Mouse (Mus musculus): Measurements from ENCODE around the gene 1190005I06Rik. TPM values are rescaled to one million over a fixed set of nuclear protein-coding genes. Genes with fewer than 3 reads are reported as not detected.

The 1190005I06Rik gene
- total RNA-seq, 2 experiments from 2014 or later = 1.4 to 3.1 TPM

DNA sequence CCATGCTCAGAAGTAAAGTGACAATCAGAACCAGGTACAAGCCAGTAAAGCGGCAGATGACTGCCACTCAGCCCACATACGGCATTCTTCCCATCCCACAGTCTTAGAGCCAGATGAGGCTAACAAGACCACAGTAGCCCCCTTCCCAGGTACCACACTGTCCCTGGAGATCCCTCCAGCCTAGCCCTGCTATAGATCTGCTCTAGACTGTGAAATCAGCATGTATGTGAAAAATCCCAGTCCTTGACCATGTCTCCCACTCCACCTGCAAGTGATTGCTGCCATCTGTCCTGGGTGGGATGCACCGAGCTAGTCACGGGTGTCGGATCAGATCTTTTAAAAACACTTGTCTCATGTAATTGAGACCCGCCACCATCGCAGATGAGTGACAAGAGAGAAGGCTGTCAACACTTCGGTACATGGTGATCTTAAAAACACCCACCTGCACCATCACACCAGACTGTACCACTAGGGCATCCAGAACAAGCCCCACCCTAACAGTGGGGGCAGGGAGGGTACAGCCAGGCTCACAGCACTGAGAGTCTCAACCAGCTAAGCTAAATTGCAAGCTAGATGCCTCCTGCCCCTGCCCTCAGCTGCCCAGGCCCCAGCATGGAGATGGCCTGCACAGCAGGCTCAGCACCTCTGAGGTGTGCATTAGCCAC, 67.0 kb downstream of the 1190005I06Rik start:
- DNase-seq (ENCODE audit: low spot score in 2 of 2) = no peak

DNA sequence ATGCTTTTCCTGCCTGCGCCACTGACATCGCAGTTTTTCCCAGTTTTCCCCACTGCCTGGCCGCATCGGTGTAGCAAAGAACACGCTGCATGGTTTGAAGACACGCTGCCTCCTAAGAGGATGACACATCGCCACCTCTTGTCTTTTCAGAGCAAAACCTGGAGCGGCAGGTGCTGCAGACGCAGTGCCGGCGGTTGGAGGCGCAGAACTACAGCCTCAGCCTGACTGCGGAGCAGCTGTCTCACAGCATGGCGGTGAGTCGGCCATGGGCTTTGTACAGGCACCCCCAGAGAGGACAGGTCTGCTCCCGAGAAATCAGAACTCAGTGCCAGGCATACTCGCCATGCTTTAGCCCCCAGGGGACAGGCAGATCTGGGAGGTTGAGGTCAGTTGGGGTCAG, 69.6 kb downstream of the 1190005I06Rik start:
- no peak for DNase-seq (ENCODE audit: low spot score in 2 of 2)

DNA sequence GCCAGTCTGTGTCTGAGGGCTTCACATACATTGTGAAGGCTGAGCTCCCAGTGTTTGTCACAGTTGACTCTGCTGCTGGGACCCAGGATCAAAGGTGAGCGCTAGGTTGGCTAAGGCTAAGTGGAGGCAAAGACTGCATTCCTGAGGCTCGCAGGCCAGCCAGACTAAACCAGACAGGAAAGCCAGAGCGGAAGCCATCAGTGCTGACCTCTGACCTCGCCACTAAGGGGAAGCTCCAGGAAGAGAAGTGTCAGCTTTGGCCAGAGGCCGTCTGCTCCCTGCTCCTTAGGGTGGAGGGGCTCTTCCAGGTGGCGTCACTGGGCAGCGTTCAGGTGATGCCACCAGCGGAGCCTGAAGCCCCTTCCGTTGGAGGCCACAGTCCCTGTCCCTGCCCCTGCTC, 71.6 kb downstream of the 1190005I06Rik start:
- DNase-seq (ENCODE audit: low spot score in 2 of 2) = no peak

DNA sequence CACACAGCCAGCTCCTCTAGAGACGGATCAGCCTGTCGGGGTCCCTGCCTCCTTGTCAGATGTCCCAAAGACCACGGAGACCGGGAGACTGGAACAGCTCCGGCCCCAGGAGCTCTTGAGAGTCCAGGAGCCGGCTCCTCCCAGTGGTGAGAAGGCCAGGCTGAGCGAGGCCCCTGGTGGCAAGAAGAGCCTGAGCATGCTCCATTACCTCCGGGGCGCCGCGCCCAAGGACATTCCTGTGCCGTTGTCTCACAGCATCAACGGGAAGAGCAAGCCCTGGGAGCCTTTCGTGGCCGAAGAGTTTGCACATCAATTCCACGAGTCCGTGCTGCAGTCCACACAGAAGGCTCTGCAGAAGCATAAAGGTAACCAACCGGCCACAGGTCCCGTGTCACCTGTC, 72.5 kb downstream of the 1190005I06Rik start:
- DNase-seq (ENCODE audit: low spot score in 2 of 2) = no peak

DNA sequence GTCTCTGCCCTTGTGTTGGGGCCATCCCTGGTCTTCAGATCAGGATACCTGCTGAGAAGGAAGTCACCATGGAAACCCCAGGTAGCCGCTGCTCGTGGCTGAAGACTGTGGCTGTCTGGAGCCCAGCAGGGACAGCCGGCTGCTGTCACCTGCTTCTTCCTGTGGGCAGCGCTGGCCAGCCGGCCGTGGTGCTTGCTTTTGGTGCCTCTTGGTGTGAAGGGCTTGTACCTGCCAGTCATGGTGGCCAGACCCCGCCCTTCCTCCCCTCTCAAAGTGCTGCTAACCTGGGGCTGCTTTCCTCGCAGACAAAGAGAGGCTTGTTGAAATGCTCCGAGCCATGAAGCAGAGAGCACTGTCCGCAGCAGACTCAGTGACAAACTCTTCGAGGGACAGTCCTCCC, 73.6 kb downstream of the 1190005I06Rik start:
- DNase-seq (ENCODE audit: low spot score in 2 of 2) = no peak

DNA sequence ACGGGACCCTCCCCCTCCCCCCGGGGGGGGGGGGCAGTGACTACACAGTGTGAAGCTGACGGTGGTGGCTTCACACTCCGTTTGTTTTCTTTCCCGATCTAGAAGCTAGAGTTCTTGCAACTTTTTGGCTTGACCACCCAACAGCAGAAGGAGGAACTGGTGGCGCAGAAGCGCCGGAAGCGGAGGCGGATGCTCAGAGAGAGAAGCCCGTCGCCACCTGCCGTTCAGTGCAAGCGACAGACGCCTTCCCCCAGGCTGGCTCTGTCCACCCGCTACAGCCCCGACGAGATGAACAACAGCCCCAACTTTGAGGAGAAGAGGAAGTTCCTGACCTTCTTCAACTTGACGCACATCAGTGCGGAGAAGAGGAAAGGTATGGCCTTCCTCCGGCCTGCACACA, 74.9 kb downstream of the 1190005I06Rik start:
- no peak for DNase-seq (ENCODE audit: low spot score in 2 of 2)

DNA sequence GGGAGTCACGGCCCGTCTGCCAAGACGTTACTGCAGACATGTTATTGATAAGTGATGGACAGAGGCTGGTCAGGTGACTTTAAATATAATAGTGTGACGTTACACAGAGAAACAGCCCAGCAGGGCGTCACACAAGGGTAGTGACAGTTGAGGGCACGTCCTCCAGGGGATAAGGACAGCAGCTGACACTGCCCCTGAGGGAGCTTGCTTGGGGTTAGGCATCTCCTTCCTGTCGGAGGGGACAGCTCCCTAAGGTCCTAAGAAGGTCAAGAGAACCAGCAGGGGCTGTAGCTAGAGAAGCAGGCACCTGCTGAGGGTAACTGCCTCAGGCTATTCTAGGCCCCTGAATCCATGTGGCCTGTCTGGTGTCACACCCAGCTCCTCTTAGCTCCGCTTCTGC, 75.9 kb downstream of the 1190005I06Rik start:
- no peak for DNase-seq (ENCODE audit: low spot score in 2 of 2)

DNA sequence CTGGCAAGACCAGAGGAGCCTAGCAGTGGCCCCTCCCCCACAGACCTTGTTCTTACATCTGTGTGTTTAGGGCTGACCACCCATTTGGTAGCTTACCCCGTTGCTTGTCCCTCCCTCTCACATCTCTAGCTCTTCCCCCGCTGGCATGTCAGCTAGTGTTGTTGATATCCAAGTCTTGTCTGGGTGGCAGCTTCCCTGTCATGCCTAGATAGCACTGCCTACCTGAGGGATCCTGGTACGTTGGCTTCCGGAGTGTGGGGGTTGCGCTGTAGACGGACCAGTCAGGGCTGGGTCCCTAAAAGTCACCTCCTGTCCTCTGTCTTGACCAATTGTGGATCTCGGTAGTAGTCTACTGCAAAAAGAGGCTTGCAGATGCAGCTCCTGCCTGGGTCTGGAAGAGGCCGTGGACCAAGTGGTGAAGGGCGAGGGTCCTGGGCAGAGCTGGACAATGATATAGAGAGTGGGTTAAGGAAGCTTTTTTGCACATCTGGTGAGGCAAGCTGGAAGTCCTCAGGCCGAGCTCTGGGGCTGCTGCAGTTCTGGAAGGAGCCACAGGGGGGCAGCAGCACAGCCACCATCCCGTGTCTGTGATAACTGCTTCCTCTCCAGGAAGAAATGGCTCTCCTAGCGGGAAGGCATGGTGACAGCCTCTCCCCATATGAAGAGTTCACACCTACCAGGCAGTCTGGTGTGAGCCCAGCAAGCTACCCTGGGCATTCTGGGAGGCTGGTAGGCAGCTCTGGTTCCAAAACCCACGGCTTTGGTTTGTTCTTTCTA, 77.3 kb downstream of the 1190005I06Rik start:
- peak; percentile 67 to 73 for DNase-seq (ENCODE audit: low spot score in 2 of 2)

DNA sequence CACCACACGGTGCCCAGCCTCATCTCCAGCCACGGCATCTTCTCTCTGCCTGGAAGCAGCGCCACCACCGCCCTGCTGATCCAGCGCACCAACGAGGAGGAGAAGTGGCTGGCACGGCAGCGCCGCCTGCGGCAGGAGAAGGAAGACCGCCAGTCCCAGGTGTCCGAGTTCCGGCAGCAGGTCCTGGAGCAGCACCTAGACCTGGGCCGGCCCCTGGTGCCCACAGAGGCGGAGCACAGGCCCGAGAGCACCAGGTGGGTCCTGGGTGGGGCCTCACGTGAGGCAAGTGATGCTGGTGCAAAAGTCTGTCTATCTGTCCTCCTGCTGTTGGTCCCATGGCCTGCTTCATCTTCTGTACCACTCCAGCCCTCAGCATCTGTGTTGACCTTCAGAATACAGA, 78.3 kb downstream of the 1190005I06Rik start:
- DNase-seq (ENCODE audit: low spot score in 2 of 2) = no peak

DNA sequence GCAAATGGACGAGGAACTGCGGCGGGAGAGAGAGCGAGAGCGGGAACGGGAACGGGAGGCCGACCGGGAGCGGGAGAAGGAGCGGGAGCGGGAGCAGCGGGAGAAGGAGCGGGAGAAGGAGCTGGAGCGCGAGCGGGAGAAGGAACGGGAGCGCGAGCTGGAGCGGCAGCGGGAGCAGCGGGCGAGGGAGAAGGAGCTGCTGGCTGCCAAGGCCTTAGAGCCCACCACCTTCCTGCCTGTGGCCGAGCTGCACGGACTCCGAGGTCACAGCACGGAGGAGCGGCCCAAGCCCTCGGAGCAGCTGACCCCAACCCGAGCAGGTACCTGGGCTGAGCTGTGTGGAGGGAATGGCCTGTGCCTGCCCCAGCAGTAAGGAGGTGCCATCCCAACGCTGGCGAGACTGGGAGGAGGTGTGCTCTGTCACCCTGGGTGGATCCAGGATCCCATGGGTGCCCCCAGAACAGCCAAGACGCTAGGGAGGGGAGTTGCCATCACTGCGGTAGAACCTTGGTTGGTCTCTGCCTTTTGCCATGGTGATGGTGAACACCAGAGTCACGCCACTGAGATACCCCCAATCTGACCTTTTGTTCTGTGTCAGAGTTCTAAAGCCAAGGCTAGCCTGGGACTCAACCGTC, 79.2 kb downstream of the 1190005I06Rik start:
- no peak for DNase-seq (ENCODE audit: low spot score in 2 of 2)

DNA sequence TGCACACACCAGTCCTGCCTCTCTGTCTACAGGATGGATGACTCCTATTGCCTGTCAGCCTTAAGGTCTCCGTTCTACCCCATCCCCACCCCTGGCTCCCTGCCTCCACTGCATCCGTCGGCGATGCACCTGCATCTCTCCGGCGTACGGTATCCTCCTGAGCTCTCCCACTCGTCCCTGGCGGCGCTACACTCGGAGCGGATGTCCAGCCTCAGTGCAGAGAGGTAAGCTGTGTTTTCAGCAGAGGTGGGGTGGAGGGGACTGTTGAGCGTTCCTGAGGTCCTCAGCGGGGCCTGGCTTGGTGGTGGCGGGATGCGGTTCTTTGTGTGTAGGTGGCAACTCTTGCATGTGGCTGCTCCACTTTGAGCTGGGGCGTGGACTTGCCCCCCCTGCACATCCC, 79.7 kb downstream of the 1190005I06Rik start:
- DNase-seq (ENCODE audit: low spot score in 2 of 2) = no peak

DNA sequence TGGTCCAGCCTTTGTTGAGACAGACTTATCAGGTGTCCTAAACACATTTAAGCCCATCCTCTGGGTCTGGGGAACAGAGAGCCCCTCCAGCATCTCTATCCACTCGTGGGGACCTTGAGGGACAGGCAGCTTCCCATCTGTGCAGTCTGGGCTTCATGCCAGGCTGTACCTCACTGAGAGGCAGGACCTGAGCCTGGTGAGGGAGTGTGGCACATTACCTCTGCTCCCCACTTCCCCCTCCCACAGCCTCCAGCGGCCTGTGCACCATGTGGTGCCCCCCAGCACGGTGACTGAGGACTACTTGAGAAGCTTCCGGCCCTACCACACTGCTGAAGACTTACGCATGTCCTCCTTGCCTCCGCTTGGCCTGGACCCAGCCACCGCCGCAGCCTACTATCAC, 80.8 kb downstream of the 1190005I06Rik start:
- DNase-seq (ENCODE audit: low spot score in 2 of 2) = no peak

DNA sequence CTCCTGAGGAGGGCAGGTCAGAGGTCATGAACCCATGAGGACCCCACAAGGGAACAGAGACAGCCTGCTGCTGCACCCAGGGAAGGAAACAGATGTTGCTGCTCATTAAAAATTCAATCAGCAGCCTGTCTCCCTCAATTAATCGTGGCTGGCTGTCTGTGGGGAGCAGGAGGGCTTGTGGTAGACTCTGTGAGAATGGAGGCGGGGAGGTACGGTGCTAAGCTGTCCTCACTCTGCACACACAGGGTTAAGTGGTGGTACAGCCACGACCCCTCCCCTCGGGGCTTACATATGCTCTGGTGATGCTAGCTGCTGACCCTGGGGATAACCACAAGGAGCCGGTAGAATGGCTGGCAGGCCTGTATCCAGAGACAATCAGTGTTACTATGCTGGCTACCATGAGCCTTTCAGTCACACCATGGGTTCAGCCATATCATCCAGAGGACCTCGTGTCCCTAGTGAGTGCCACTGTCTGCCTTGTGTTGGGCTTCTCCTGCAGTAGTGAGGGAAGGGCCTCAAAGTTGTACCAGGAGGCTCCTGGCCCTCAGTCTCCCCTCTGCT, 82.2 kb downstream of the 1190005I06Rik start:
- no peak for DNase-seq (ENCODE audit: low spot score in 2 of 2)

DNA sequence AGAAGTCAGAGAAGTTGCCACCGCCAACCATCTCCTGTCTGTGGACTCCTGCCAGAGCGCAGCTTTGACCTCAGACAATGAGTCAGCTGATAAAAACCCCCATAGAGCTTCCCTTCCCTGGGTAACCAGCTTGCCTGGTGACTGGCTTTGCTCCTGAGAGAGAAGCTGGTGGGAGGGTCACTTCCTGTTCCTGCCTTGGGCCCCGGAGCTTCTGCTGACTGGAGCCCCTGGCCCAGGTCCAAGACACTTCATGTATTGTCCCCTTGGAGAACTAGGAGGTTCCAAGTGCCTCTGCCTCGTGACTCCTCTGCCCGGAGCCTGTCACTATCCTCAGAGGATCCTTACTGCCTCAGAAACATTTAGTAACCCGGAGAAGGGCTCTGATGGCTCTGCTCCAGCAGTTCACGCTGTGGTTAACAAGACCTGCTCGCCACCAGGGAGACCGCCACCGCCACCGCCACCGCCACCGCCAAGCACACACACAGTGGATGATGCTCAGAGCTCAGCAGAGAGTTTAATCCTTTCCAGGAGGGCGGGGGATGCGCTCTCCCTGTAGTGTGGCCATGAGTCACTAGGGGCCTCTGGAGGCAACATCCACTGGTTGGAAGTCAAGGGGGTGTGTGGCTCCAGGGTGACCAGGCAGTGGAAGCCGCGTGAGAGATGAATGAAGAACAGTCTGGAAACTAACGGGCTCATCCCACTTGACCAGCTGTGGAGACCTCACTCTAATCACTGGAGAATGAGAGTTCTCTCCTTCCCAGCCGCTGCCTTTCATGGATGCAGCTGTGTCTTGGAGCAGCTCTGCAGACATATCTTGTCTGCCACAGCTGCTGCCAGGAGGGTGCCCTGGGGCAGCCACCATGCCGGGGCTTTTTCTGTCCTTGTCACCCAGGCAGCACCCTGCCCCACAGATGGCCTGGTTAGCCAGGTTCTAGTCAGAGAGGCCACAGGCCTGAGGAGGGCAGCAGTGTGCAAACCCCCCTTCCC, 83.3 kb downstream of the 1190005I06Rik start:
- peak; percentile 66 to 85 for DNase-seq (ENCODE audit: low spot score in 2 of 2)

DNA sequence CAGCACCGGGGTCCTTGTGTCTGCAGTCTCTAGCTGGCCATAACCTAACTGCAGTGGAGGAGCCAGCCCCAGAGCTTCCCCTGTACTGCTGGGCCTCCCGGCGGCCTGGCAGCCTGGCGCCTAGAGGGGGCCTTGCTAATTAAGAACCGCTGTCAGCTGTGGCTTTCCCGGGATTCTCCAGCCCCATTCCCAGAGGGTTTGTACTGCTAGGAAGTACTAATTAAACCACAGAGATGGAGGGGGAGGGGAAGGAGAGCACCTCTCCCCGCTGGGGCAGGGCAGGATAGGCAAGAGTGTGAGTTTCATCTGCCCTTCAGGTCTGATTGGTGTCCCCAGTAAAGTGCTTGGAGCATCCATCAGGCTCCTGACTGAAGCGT, 84.1 kb downstream of the 1190005I06Rik start:
- no peak for DNase-seq (ENCODE audit: low spot score in 2 of 2)

DNA sequence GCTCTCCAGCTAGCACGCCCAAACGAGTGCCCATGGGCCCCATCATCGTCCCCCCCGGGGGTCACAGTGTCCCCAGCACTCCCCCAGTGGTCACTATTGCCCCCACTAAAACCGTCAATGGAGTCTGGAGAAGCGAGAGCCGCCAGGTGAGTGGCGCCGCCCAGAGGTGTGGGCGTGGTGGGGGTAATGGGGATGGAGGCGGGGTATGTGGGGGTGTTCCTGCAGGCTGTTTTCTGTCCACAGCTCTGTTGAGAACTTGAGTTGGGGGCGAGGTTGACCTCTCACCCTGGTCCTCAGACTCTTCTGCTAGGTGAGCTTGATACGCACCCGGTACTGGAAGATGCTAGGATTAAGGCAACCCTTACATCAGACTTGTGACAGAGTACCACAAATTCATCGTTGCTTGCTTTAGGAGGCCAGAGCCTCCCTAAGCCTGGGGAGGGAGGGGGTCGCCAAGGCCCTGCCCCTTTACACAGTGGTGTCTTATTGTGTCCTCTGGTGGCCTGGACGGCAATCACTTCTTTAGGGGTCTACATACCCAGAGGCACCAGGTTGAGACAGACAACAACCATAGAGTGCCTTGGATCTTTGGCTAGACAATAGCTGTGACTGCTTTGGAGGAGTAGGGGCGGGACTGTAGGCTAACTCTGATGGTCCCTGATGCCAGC, 84.6 kb downstream of the 1190005I06Rik start:
- DNase-seq (ENCODE audit: low spot score in 2 of 2) = no peak

DNA sequence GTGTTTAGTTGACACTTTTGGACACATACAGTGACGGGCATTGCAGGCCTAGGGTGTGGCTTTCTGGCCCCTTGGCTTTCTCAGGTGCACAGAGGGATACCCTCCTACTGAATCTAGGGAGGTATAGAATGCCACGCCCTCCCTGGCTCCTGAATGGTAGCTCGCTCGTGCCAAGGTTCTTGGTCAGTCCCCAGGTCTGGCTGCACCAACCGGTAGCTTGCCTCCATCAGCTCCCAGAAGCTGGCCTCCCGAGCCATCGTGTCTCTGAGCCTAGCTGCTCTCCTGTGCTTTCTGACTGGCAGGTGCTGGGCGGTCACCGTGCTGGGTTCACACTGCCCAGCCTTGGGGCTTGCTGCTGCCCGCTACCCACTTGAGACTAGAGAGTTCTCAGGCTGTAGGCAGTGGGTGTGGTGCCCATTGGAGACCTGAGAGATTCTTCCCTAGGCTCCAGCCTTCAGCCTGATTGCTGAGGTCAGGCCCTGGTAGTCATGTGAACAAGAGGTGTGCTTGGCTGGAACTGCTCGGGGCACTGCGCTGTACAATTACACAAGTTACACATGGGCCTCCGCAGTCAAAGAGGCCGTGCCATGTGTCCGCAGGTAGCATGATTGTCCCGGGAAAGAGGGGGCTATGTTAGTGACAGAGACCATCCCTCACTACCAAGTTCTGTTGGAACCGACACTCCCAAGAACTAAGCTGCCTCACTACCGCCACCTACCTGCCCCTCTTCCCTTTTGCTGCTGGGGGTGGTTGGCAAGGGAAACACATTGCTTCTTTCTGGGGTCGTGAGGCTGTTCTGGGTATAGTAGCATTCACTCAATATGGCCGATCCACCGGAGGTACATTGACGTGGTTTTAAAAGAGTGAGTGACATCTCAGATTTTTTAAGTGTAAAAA, 85.6 kb downstream of the 1190005I06Rik start:
- DNase-seq (ENCODE audit: low spot score in 2 of 2) = no peak

DNA sequence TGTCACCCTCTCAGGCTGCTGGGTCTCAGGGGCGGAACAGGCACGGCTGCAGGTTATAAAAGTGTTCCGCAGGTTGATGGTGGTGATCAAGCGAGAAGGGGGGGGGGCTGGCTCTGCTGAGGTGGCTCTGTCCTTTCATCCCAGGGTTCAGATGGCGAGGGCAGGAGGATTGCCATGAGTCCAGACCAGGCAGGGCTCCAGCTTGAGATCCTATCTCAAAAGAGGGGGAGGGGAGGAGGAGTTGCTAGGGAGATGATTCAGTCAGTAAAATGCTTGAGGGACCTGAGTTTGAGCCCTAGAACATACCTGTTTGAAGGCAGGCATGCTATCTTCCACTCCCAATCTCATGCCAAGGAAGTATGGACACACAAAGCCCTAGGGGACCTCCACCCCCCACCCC, 86.9 kb downstream of the 1190005I06Rik start:
- DNase-seq (ENCODE audit: low spot score in 2 of 2) = no peak

DNA sequence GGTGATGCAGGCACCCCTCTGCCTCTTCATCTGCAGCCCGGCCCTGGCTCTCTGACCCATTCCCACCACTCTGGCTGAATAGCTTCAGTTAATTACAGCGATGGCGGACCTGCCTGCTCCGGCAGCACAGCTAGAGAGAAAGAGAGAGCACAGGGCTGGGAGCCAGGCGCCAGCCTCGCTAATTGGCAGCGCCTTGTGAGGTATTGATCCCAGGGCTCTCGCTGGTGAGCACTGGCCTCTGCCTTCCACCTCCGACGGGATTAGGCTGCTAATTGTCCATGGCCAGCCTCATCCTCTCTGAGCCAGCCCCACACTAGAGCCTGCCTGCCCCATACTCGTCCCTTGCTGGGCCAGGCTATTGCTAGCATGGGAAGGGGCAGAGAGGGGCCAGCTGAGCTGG, 87.8 kb downstream of the 1190005I06Rik start:
- DNase-seq (ENCODE audit: low spot score in 2 of 2) = no peak
